Mouse (Mus musculus) small intestine, adult 2 months (tissue): Measurements from ENCODE around the gene 6430571L13Rik.

Experiments
- CTCF ChIP-seq: fragments of 200-500 bp; IDR thresholded peaks from 2 replicates; pipeline ENCODE4 v1.5.1; 2012; ENCODE audit warnings: low read depth, mild to moderate bottlenecking, control low read depth, inconsistent platforms, low read length, moderate library complexity, mixed read lengths; ENCODE audit not compliant: insufficient replicate concordance, insufficient read length; ENCODE audit errors: extremely low read depth
- POLR2A ChIP-seq: fragments of 200-500 bp; IDR thresholded peaks from 2 replicates; pipeline ENCODE4 v1.6.1; 2012; ENCODE audit warnings: low read depth, mild to moderate bottlenecking, control low read depth, inconsistent platforms, low read length, moderate library complexity

DNA sequence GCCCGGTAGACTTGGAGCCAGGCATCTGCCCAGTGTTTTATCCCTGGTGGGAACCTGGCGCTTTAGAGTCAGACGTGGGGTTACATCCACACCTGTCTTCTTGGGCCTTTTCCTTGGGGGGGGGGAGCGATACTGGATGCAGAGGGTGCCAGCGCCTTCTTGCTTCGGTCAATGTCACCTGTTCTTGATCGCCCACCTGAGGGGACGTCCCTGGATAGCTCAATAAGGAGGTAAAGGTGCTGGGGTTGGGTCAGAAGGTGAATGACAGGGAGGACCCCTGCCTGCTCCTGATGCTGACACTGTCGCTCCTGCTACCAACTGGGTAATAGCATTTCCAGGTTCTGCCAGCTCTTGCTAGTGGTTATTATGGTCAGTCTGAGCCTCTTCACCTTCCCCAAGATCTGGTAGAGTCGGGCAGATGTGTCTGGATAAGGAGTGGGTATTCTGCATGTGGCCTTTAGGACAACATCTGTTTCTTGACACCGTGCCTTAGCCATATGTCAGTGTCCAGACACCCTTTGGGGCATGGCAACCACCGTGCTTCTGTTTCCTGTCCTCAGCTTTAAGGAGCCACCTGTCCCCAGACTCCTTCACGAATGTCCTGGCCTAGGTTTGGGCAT lies 60.4 kb downstream of the 6430571L13Rik start:
- TF ChIP-seq CTCF, result no peak
- no peak for TF ChIP-seq POLR2A
